Mouse (Mus musculus) liver, postnatal 0 days (tissue): Measurements from ENCODE around the gene Smim15.

Source experiments
- CTCF ChIP-seq: sonication (generic); IDR thresholded peaks from 2 replicates; pipeline ENCODE4 v1.5.1; 2016; ENCODE audit warnings: antibody characterized with exemption, low read depth
- EP300 ChIP-seq: IDR thresholded peaks from 2 replicates; pipeline ENCODE4 v1.6.1; 2016; ENCODE audit warnings: antibody characterized with exemption, low read depth, mild to moderate bottlenecking

DNA sequence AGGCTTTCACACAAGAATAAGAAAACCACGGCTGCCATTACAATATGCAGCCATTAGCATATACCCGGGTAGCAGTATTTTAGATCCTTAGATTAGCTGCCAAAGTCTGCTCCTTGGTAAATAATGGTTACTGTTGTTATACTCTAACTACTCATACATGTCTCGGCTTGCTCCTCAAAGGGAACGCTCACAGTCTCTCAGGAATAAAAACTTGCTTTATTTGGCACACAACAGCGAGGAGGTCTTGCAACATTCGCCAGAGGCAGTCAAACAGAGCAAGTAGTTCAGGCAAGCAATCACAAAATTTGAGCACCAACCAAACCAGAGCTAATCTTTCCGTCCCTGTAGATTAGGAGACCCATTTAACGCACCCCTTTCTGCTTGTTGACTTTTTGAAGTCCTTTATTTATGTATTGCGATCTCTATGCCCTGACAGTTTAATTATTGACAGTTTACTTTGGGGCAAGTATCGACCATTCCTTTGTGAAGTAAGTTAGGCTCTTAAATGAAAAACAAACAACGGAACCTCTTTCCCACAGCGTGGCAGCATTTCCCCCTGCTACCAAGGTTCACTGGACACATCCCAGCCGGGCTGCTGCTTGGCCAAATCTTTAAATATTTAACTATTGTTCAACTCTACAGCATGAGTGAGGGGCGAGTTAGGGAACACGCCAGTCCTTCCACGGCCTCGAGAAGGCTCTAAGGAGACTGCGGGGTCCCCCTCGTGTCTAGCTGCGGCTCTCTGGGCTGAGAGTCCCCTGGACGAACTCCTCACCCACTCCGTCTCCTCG, 620 bp upstream of the Smim15 start:
- TF ChIP-seq EP300: no peak
- no peak for TF ChIP-seq CTCF
